ENCODE assay signal across 8 mouse cellular contexts in the genomic region with DNA sequence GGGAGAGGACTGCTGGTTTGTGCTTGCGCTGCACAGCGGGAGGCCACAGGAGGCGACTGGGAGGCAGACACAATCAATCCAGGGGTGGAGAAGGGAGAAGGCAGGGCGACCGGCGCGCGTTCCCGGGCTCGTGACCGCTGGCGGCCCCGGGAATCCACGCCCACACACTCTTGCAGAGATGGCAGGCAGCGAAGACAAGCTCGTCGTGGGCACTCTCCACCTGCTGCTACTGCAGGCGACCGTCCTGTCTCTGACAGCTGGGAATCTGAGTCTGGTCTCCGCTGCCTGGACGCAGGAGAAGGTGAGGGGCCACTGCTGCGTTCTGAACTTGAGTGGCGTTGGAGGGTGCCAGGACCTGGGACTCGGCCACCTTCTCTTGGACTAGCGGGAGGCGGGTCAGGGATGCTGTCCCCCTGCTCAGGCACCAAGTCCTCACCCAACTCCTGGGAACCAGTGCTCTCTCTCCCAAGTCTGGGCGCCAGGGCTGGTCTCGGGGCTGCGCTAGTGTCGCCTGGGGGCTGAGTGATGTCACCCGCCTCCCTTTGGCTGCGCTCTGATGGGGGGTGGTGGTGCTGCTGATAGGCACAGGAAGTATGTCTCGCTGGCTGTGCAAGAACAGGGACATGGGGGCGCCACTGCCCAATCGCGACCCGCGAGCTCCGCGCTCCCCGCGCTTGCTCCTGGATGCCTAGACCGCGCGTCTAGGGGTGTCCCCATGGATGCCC. TPM values are rescaled to one million over a fixed set of nuclear protein-coding genes. Genes with fewer than 3 reads are reported as not detected.
DNase-seq lines count a peak whose midpoint lies in the region; ATAC-seq and TF ChIP-seq lines count a peak whose summit lies in the region.

No protein-coding gene starts in this region.

- H3K36me3 ChIP-seq in intestine, embryonic 14.5 days (ENCODE audit: control insufficient read depth, insufficient read depth, low read length), result no peaks in the 10 kb centered on the region

- intact Hi-C loops in left cerebral cortex, postnatal 25 days (cut with DNase I), result no loop called here

- no peak overlapping the region for H3K27ac ChIP-seq in cortical plate, adult 2 months (ENCODE audit: insufficient read depth, low read length)
- no peak overlapping the region for H3K27ac ChIP-seq in intestine, embryonic 14.5 days (ENCODE audit: low read depth)

- no peak for TF ChIP-seq CTCF in cortical plate, adult 2 months (IDR thresholded peaks at IDR 0.05; ENCODE audit: extremely low read depth, insufficient read depth, low read length)

- peak overlapping the region; percentile 43 for H3K9ac ChIP-seq in intestine, embryonic 14.5 days (ENCODE audit: low read length)

- DNase-seq in adrenal gland, adult (ENCODE audit: inconsistent age in 2 of 2, low spot score in 1 of 2), result peak; percentile 59 to 81
- peak; percentile 49 for DNase-seq in gastrocnemius, postnatal 25 days
- peak; percentile 76 for DNase-seq in intestine, embryonic 14.5 days (ENCODE audit: low spot score)
- DNase-seq in left cerebral cortex, postnatal 25 days (ENCODE audit: low spot score in 2 of 2), result peak; percentile 48 to 65
- peak; percentile 68 for DNase-seq in right cerebral cortex, postnatal 14 days
- DNase-seq in c-Kit-positive CD71-positive TER-119-positive erythroid progenitor cells, embryonic 14.5 days (ENCODE audit: low spot score), result no peak

- under 1% methylated on average over 45 of the region's 45 CpGs for WGBS in intestine, embryonic 14.5 days

- peak overlapping the region; percentile 82 for H3K4me3 ChIP-seq in cortical plate, adult 2 months (ENCODE audit: insufficient read depth, low read length)
- peak overlapping the region; percentile 53 for H3K4me3 ChIP-seq in intestine, embryonic 14.5 days (ENCODE audit: low read depth, low read length)

- H3K27me3 ChIP-seq in intestine, embryonic 14.5 days (replicated peaks; ENCODE audit: control insufficient read depth, insufficient read depth, low read length), result peaks cover 19% of the 10 kb centered on the region

- 0 out of 2 replicates have a peak, but pooled peaks cover 1% of the 10 kb centered on the region for H3K4me1 ChIP-seq in cortical plate, adult 2 months (ENCODE audit: control insufficient read depth, insufficient read depth, low read length)
- no peaks in the 10 kb centered on the region for H3K4me1 ChIP-seq in intestine, embryonic 14.5 days (replicated peaks; ENCODE audit: control insufficient read depth, insufficient read depth, low read length)

- peak overlapping the region; percentile 100 for H3K4me2 ChIP-seq in intestine, embryonic 14.5 days (ENCODE audit: low read length)

- ATAC-seq in intestine, embryonic 14.5 days (replicated peaks; ENCODE audit: low FRiP score, low TSS enrichment, low read depth), result peak; percentile 68
- ATAC-seq in megakaryocyte-erythroid progenitor cell, adult 5-6 weeks (replicated peaks; ENCODE audit: low FRiP score, low TSS enrichment, poor library complexity, severe bottlenecking), result peak; percentile 95

- peak; percentile 47; the same call in 1 of the 2 replicates for TF ChIP-seq POLR2A in cortical plate, adult 2 months (IDR thresholded peaks at IDR 0.05; ENCODE audit: extremely low read depth, insufficient read depth, low read length)

- H3K9me3 ChIP-seq in intestine, embryonic 14.5 days (ENCODE audit: control insufficient read depth, low read length), result no peaks in the 10 kb centered on the region

RNA-seq across cellular contexts. Expression of gene Qpct, which starts 0.5 kb away (rescaled TPM):
- 10.5 and 12.0 TPM in 2 replicates for polyA plus RNA-seq in cortical plate, adult 2 months (2012; rRNA removed)
- 1 to 10 TPM; 3.9 to 5.4 TPM for total RNA-seq in gastrocnemius, postnatal 25 days (2021)
- 10.6 and 12.6 TPM in 2 replicates for polyA plus RNA-seq in intestine, embryonic 14.5 days (2014; fragmentation: Nextera tagmentation; extraction: Ambion mirVana)
- 10 to 100 TPM in 1 of 2 experiments, 1 to 10 TPM in 1; 9.0 to 10.5 TPM for total RNA-seq in left cerebral cortex, postnatal 25 days (2021)
- not detected in 2 replicates for total RNA-seq in megakaryocyte-erythroid progenitor cell, adult 5-6 weeks (2014; fragmentation: Nextera tagmentation)
- total RNA-seq in megakaryocyte-erythroid progenitor cell, adult 5-6 weeks (2017), result 0.88 TPM in 1 of 2 replicates, not detected in the other

RNA-seq across cellular contexts. Expression of gene Prkd3, which starts 31.6 kb away (rescaled TPM):
- 10.6 and 12.3 TPM in 2 replicates for polyA plus RNA-seq in cortical plate, adult 2 months (2012; rRNA removed)
- 1 to 10 TPM; 8.4 to 8.5 TPM for total RNA-seq in gastrocnemius, postnatal 25 days (2021)
- 44.8 and 49.2 TPM in 2 replicates for polyA plus RNA-seq in intestine, embryonic 14.5 days (2014; fragmentation: Nextera tagmentation; extraction: Ambion mirVana)
- total RNA-seq in left cerebral cortex, postnatal 25 days (2021), result 10 to 100 TPM in 1 of 2 experiments, 1 to 10 TPM in 1; 9.7 to 10.8 TPM
- 24.8 and 28.5 TPM in 2 replicates for total RNA-seq in megakaryocyte-erythroid progenitor cell, adult 5-6 weeks (2014; fragmentation: Nextera tagmentation)
- 27.6 and 37.5 TPM in 2 replicates for total RNA-seq in megakaryocyte-erythroid progenitor cell, adult 5-6 weeks (2017)
